In the genomic region with DNA sequence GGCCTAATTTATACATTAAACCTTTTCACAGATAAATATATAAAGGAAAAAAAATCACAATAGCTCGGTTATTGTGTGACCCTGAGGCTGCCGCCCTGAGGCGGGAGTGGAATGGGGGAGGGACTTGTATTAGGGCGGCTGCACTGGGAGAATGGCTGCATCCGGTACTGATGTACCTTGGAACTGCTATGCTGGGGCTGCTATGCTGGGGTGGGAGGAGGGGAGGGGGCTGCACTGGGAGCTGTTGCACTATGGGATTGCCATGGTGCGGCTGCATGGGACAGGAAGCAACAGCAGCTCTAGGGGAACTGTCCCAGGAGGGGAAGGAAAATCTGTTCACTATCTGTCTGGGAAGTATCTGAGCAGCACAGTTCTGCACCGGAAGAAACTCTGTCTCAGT, we compare ENCODE assay signal across 13 mouse cellular contexts. TPM values are rescaled to one million over a fixed set of nuclear protein-coding genes. Genes with fewer than 3 reads are reported as not detected.
A peak's percentile ranks its signal among the peaks of the same experiment; 100 is the strongest.
DNase-seq lines count a peak whose midpoint lies in the region; ATAC-seq and TF ChIP-seq lines count a peak whose summit lies in the region.
"Had no signal": no experiment of that assay in that cellular context is flagged by ENCODE, and none has a peak within 500 bp of the region (broad histone marks: within the 10 kb centered on the region; RNA-seq: fewer than 3 reads in every experiment).

No protein-coding gene starts in this region.

- 30% methylated on average over 7 of the region's 7 CpGs for WGBS in lung, embryonic 15.5 days
- WGBS in heart, embryonic 16.5 days = 31% methylated on average over 7 of the region's 7 CpGs
- WGBS in liver, embryonic 16.5 days (ENCODE audit: insufficient replicate concordance) = 14% methylated on average over 7 of the region's 7 CpGs

- no peak overlapping the region for H3K9ac ChIP-seq in lung, embryonic 15.5 days
- no peak overlapping the region for H3K9ac ChIP-seq in heart, embryonic 16.5 days (ENCODE audit: low read length)
- H3K9ac ChIP-seq in liver, embryonic 16.5 days (ENCODE audit: low read depth, low read length) = no peak overlapping the region

- no peak for TF ChIP-seq CTCF in gastrocnemius, adult 2 months (IDR thresholded peaks at IDR 0.05)

- intact Hi-C loops in gastrocnemius, adult 2 months (cut with DNase I) = loop anchor here (5.0 kb wide), 1 partner anchor 35 kb away; no protein-coding TSS in a partner anchor

- peak overlapping the region; percentile 99 for H3K27ac ChIP-seq in gastrocnemius, adult 2 months
- H3K27ac ChIP-seq in lung, embryonic 15.5 days = peak overlapping the region; percentile 75
- peak overlapping the region; percentile 92 for H3K27ac ChIP-seq in heart, embryonic 16.5 days (ENCODE audit: low read length)
- no peak overlapping the region for H3K27ac ChIP-seq in liver, embryonic 16.5 days (ENCODE audit: low read length)

- no peak overlapping the region for H3K4me2 ChIP-seq in lung, embryonic 15.5 days
- no peak overlapping the region for H3K4me2 ChIP-seq in heart, embryonic 16.5 days (ENCODE audit: low read depth, low read length)
- H3K4me2 ChIP-seq in liver, embryonic 16.5 days (ENCODE audit: low read depth, low read length) = no peak overlapping the region

- no peaks in the 10 kb centered on the region for H3K36me3 ChIP-seq in lung, embryonic 15.5 days
- H3K36me3 ChIP-seq in heart, embryonic 16.5 days (ENCODE audit: control insufficient read depth, insufficient read depth) = no peaks in the 10 kb centered on the region
- no peaks in the 10 kb centered on the region for H3K36me3 ChIP-seq in liver, embryonic 16.5 days (ENCODE audit: control insufficient read depth, insufficient read depth)
- H3K36me3 ChIP-seq: forebrain, embryonic 15.5 days; hindbrain, embryonic 13.5 days; neural tube, embryonic 12.5 days had no signal

- H3K4me1 ChIP-seq in lung, embryonic 15.5 days = peaks cover 49% of the 10 kb centered on the region
- peaks cover 41% of the 10 kb centered on the region for H3K4me1 ChIP-seq in heart, embryonic 16.5 days (ENCODE audit: control insufficient read depth, insufficient read depth, low read length)
- H3K4me1 ChIP-seq in liver, embryonic 16.5 days (ENCODE audit: control insufficient read depth, low read depth, low read length) = peaks cover 16% of the 10 kb centered on the region

- peak; percentile 26 for DNase-seq in gastrocnemius, adult 2 months
- DNase-seq in gastrocnemius, postnatal 25 days = no peak
- DNase-seq in lung, postnatal 14 days = no peak
- DNase-seq in cerebellum, postnatal 36 days = no peak
- no peak for DNase-seq in layer of hippocampus, adult 8-10 months (ENCODE audit: low spot score in 2 of 2)
- DNase-seq: cerebellum, postnatal 10 days; spleen, adult 18-20 months had no signal

- no peaks in the 10 kb centered on the region for H3K9me3 ChIP-seq in lung, embryonic 15.5 days
- H3K9me3 ChIP-seq in heart, embryonic 16.5 days (replicated peaks; ENCODE audit: control insufficient read depth, low read length) = no peaks in the 10 kb centered on the region
- no peaks in the 10 kb centered on the region for H3K9me3 ChIP-seq in liver, embryonic 16.5 days (replicated peaks; ENCODE audit: control insufficient read depth, low read length)
- H3K9me3 ChIP-seq: forebrain, embryonic 15.5 days; hindbrain, embryonic 13.5 days; neural tube, embryonic 12.5 days had no signal

- H3K4me3 ChIP-seq in gastrocnemius, adult 2 months = no peak overlapping the region
- H3K4me3 ChIP-seq in lung, embryonic 15.5 days = no peak overlapping the region
- no peak overlapping the region for H3K4me3 ChIP-seq in heart, embryonic 16.5 days (ENCODE audit: low read length)
- H3K4me3 ChIP-seq in liver, embryonic 16.5 days (ENCODE audit: low read depth, low read length) = no peak overlapping the region

- no peaks in the 10 kb centered on the region for H3K27me3 ChIP-seq in lung, embryonic 15.5 days
- H3K27me3 ChIP-seq in heart, embryonic 16.5 days (ENCODE audit: control insufficient read depth, insufficient read depth, low read length) = no peaks in the 10 kb centered on the region
- peaks cover 36% of the 10 kb centered on the region for H3K27me3 ChIP-seq in liver, embryonic 16.5 days (ENCODE audit: control insufficient read depth, insufficient read depth, low read depth, low read length)
- H3K27me3 ChIP-seq: forebrain, embryonic 15.5 days had no signal

- peak; percentile 39 for ATAC-seq in lung, embryonic 15.5 days (ENCODE audit: borderline replicate concordance, extremely low read depth, low FRiP score, low TSS enrichment)
- ATAC-seq in heart, embryonic 16.5 days (replicated peaks; ENCODE audit: extremely low read depth, insufficient read depth, low FRiP score) = peak; percentile 8; the same call in 1 of the 2 replicates
- peak; percentile 41 for ATAC-seq in liver, embryonic 16.5 days (ENCODE audit: low read depth)
- ATAC-seq: forebrain, embryonic 15.5 days had no signal

RNA-seq across cellular contexts. Expression of a gene that starts 1.3 kb away (rescaled TPM):
- 100 to 1,000 TPM; 243 to 286 TPM for total RNA-seq in gastrocnemius, adult 2 months (2021)
- 100 to 1,000 TPM; 121 to 144 TPM for total RNA-seq in gastrocnemius, postnatal 25 days (2021)
- polyA plus RNA-seq in lung, embryonic 15.5 days (2015; fragmentation: Nextera tagmentation; extraction: Ambion mirVana) = 20.7 and 20.8 TPM in 2 replicates
- polyA plus RNA-seq in heart, embryonic 16.5 days (2015; fragmentation: Nextera tagmentation; extraction: Ambion mirVana) = 27.7 and 28.2 TPM in 2 replicates
- 1.4 and 1.6 TPM in 2 replicates for polyA plus RNA-seq in liver, embryonic 16.5 days (2015; fragmentation: Nextera tagmentation; extraction: Ambion mirVana)
- total RNA-seq in layer of hippocampus, adult 8-10 months (2022) = 10 to 100 TPM; 67.1 to 69.2 (median 68.8) TPM

RNA-seq across cellular contexts. Expression of a gene that starts 8.0 kb away (rescaled TPM):
- total RNA-seq in gastrocnemius, adult 2 months (2021) = 100 to 1,000 TPM; 144 to 170 TPM
- total RNA-seq in gastrocnemius, postnatal 25 days (2021) = 100 to 1,000 TPM; 145 to 151 TPM
- polyA plus RNA-seq in lung, embryonic 15.5 days (2015; fragmentation: Nextera tagmentation; extraction: Ambion mirVana) = 636 TPM in 2 replicates
- 435 and 443 TPM in 2 replicates for polyA plus RNA-seq in heart, embryonic 16.5 days (2015; fragmentation: Nextera tagmentation; extraction: Ambion mirVana)
- 282 and 309 TPM in 2 replicates for polyA plus RNA-seq in liver, embryonic 16.5 days (2015; fragmentation: Nextera tagmentation; extraction: Ambion mirVana)
- 100 to 1,000 TPM; 100 to 117 (median 109) TPM for total RNA-seq in layer of hippocampus, adult 8-10 months (2022)

RNA-seq across cellular contexts. Expression of a gene that starts 20.2 kb away (rescaled TPM):
- total RNA-seq in gastrocnemius, adult 2 months (2021) = 1 to 10 TPM; 4.5 to 4.8 TPM
- total RNA-seq in gastrocnemius, postnatal 25 days (2021) = 1 to 10 TPM; 4.3 to 4.8 TPM
- 12.3 and 12.5 TPM in 2 replicates for polyA plus RNA-seq in lung, embryonic 15.5 days (2015; fragmentation: Nextera tagmentation; extraction: Ambion mirVana)
- polyA plus RNA-seq in heart, embryonic 16.5 days (2015; fragmentation: Nextera tagmentation; extraction: Ambion mirVana) = 8.4 and 8.7 TPM in 2 replicates
- 4.6 and 4.9 TPM in 2 replicates for polyA plus RNA-seq in liver, embryonic 16.5 days (2015; fragmentation: Nextera tagmentation; extraction: Ambion mirVana)
- 10 to 100 TPM; 27.5 to 36.8 (median 29.6) TPM for total RNA-seq in layer of hippocampus, adult 8-10 months (2022)

RNA-seq across cellular contexts. Expression of a gene that starts 46.5 kb away (rescaled TPM):
- 10 to 100 TPM; 36.7 to 38.5 TPM for total RNA-seq in gastrocnemius, adult 2 months (2021)
- total RNA-seq in gastrocnemius, postnatal 25 days (2021) = 10 to 100 TPM; 35.2 to 39.1 TPM
- 70.1 and 76.6 TPM in 2 replicates for polyA plus RNA-seq in lung, embryonic 15.5 days (2015; fragmentation: Nextera tagmentation; extraction: Ambion mirVana)
- 53.3 and 62.2 TPM in 2 replicates for polyA plus RNA-seq in heart, embryonic 16.5 days (2015; fragmentation: Nextera tagmentation; extraction: Ambion mirVana)
- 33.0 and 34.3 TPM in 2 replicates for polyA plus RNA-seq in liver, embryonic 16.5 days (2015; fragmentation: Nextera tagmentation; extraction: Ambion mirVana)
- 10 to 100 TPM; 34.2 to 36.9 (median 35.2) TPM for total RNA-seq in layer of hippocampus, adult 8-10 months (2022)

RNA-seq across cellular contexts. Expression of a gene that starts 46.5 kb away (rescaled TPM):
- 10 to 100 TPM; 15.4 to 16.3 TPM for total RNA-seq in gastrocnemius, adult 2 months (2021)
- total RNA-seq in gastrocnemius, postnatal 25 days (2021) = 10 to 100 TPM; 14.6 to 16.2 TPM
- polyA plus RNA-seq in lung, embryonic 15.5 days (2015; fragmentation: Nextera tagmentation; extraction: Ambion mirVana) = 56.8 and 57.5 TPM in 2 replicates
- polyA plus RNA-seq in heart, embryonic 16.5 days (2015; fragmentation: Nextera tagmentation; extraction: Ambion mirVana) = 34.3 TPM in 2 replicates
- polyA plus RNA-seq in liver, embryonic 16.5 days (2015; fragmentation: Nextera tagmentation; extraction: Ambion mirVana) = 17.7 and 17.8 TPM in 2 replicates
- 10 to 100 TPM; 28.9 to 36.7 (median 31.6) TPM for total RNA-seq in layer of hippocampus, adult 8-10 months (2022)

Comparison
In these comparisons a context has a peak if more than half of its experiments do, and no peak if none do; other contexts are left out.
1. RNA of a gene that starts 20.2 kb away (total RNA-seq): 27.5 to 36.8 TPM in layer of hippocampus, adult 8-10 months; 4.5 to 4.8 TPM in gastrocnemius, adult 2 months and 4.3 to 4.8 TPM in gastrocnemius, postnatal 25 days; every median in the first group is over 4 times any median in the second.
2. Peak in every context shown above with its lines, with median percentiles within 50 percentile points of each other: ATAC-seq.